Mouse (Mus musculus) megakaryocyte, embryonic 14.5 days (primary cell): ENCODE results near the gene Ntpcr. TPM values are rescaled to one million over a fixed set of nuclear protein-coding genes. Genes with fewer than 3 reads are reported as not detected.

ENCODE experiments used
- H3K27me3 ChIP-seq: replicated peaks from 2 replicates; pipeline ENCODE3; 2012; ENCODE audit warnings: inconsistent platforms
- H3K36me3 ChIP-seq: replicated peaks from 2 replicates; pipeline ENCODE3; 2012; ENCODE audit warnings: low read length, inconsistent platforms, mixed read lengths
- H3K4me1 ChIP-seq: 2 replicates; pipeline ENCODE4 v1.6.1; 2012; ENCODE audit warnings: inconsistent platforms
- H3K4me3 ChIP-seq: replicated peaks from 2 replicates; pipeline ENCODE3; 2012; ENCODE audit warnings: moderate library complexity, mild to moderate bottlenecking, inconsistent platforms
- H3K9me3 ChIP-seq: 2 replicates; pipeline ENCODE4 v1.6.1; 2012; ENCODE audit warnings: inconsistent platforms
- FLI1 ChIP-seq: IDR thresholded peaks from 2 replicates; pipeline ENCODE4 v1.6.1; 2012; ENCODE audit warnings: low read length, inconsistent platforms, mixed read lengths
- GATA1 ChIP-seq: IDR thresholded peaks from 3 replicates; pipeline ENCODE4 v1.6.1; 2012; ENCODE audit warnings: mixed read lengths, low read length, inconsistent platforms, borderline replicate concordance
- polyA plus RNA-seq: library from polyadenylated mRNA; stranded (reverse); fragments of >175 nt; gene quantifications from 2 replicates; pipeline ENCODE4 v1.2.3, GENCODE M21; 2012; ENCODE audit warnings: low replicate concordance; ENCODE audit not compliant: insufficient read depth

Ntpcr gene
- polyA plus RNA-seq, 1 experiment: 15.5 TPM

DNA sequence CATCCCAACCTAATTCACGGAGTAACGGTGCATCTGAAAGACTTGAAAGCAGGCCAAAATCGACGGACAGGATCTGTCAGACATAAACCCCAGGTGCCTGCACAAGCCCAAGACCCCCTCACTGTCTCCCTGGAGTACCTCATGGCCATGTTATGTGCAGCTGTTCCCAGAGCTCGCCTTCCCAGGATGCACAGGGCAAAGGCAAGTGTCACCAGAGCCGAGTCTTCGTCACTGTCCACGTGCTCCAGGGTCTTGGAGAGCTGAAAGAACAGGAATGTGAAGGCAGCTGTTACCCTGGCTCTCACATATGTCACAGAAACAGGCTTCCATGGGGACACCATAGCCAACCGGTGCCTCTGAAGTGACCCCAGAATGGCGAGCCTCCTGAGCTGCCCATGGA, 38.3 kb downstream of the Ntpcr start:
- Histone ChIP-seq H3K27me3 (peaks cover 3% of the 10 kb centered on the region), H3K4me1 (no peaks in the 10 kb centered on the region; the same call in 1 of the 2 replicates), H3K9me3 (peaks cover 65% of the 10 kb centered on the region), H3K36me3 (no peaks in the 10 kb centered on the region), H3K4me3 (peak overlapping the region; percentile 35)
- TF ChIP-seq GATA1 (no peak), FLI1 (no peak)

DNA sequence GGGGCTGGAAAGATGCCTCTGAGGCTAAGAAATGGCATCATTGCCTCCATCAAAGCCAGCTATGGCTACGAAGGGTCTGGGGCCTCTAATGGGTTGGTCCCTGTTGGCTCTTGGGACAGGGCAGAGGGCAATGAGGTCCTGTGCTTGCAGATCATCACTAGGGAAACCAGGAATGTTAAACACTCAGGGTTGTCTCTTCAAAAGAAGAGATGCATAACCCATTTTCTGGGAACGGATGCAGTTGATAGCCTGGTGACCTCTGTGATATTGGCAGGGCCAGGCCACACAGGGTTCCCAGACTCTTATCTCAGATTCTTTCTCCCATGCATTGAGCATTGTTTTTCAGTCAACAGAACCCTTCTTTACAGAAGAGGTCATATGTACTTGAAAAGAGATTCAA, 42.5 kb downstream of the Ntpcr start:
- Histone ChIP-seq H3K27me3 (peaks cover 5% of the 10 kb centered on the region), H3K36me3 (no peaks in the 10 kb centered on the region), H3K4me3 (no peak overlapping the region), H3K9me3 (peaks cover 33% of the 10 kb centered on the region), H3K4me1 (no peaks in the 10 kb centered on the region)
- TF ChIP-seq GATA1 (no peak), FLI1 (no peak)

DNA sequence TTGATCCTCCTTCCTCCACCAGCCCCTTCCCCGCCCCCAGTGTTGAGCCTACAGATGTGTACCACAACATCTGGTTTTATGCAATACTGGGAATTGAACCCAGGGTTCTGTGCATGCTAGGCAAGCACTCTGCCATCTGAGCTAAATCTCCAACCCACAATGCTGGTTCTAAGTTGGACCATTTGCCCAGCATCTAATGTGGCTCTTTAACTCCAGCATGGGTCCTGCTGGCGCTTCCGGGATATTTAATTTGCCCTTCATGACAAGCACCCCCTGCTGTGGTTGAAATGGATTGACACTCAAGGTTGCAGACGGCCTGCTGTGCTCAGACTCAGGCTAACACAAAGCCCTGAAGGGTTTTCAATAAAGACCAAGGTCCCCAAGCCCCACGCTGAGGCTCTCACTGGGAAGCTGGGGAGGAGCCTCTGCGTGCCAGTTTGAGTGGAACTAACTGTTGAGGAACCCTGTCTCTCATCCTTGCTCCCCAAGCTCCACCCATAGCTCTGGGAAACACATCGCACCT, 43.6 kb downstream of the Ntpcr start:
- TF ChIP-seq FLI1 (no peak), GATA1 (no peak)
- Histone ChIP-seq H3K36me3 (no peaks in the 10 kb centered on the region), H3K27me3 (peaks cover 5% of the 10 kb centered on the region), H3K9me3 (peaks cover 27% of the 10 kb centered on the region), H3K4me1 (no peaks in the 10 kb centered on the region; the same call in 1 of the 2 replicates), H3K4me3 (peak overlapping the region; percentile 65)

DNA sequence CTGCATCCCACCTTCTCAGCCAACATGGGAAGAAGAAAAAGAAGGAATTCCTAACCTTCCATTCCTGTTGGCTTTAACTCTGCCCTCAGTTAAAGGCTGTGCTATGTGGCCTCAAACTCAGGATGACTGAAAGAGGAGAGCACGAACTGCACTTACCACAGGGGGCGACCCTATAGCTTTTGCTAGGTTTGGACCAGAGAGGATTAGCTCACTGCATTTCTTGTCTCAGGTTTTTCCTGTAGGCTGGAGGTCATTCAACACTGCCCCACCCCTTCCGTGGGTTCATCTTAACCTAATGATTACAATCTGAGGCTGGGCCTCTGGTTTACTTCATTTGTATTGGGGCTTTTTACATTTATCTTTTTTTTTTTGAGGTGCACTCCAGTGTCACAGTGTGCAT, 45.3 kb downstream of the Ntpcr start:
- no peaks in the 10 kb centered on the region for H3K36me3 ChIP-seq
- H3K4me3 ChIP-seq: no peak overlapping the region
- H3K4me1 ChIP-seq: no peaks in the 10 kb centered on the region; the same call in 1 of the 2 replicates
- H3K27me3 ChIP-seq: peaks cover 5% of the 10 kb centered on the region
- TF ChIP-seq FLI1 (no peak), GATA1 (no peak)
- peaks cover 16% of the 10 kb centered on the region for H3K9me3 ChIP-seq

DNA sequence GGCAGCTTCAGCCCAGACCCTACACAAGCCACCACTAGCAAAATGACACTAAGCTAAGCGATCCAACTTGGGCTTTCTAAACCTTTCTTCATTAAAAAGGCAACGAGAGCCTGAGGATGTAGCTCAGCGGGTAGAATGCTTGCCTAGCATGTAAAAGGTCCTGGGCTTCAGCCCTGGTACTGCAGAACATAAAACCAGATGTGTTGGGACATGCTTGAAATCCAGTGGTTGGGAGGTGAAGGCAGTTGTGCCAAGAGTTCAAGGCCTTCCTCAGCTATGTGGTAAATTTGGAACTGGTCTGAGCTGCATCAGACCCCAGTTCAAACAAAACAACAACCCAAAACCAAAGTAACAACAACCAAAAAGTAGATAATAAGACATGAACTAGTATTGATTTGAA, 46.6 kb downstream of the Ntpcr start:
- H3K4me3 ChIP-seq: no peak overlapping the region
- H3K4me1 ChIP-seq: no peaks in the 10 kb centered on the region; the same call in 1 of the 2 replicates
- peaks cover 19% of the 10 kb centered on the region for H3K9me3 ChIP-seq
- H3K36me3 ChIP-seq: no peaks in the 10 kb centered on the region
- no peak for TF ChIP-seq FLI1
- H3K27me3 ChIP-seq: peaks cover 5% of the 10 kb centered on the region

DNA sequence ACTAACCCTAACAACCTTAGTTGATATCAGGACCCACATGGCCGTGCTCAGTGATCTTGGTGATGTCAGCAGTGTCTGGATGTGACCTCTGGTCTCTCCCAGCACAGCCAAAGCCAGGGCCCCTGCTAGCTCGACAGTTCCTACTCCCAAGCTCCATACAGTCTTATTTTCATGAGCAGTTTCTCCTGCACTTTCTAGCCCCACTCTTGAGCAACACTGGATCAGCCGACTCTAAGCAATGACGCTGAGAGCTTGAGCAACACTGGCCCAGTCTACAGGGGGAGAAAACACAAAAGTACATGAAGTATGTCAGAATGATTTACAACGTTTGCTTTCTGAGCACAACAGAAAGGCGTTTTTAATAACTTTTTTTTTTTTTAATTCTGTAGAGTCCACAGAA, 47.0 kb downstream of the Ntpcr start:
- TF ChIP-seq FLI1 (no peak), GATA1 (no peak)

DNA sequence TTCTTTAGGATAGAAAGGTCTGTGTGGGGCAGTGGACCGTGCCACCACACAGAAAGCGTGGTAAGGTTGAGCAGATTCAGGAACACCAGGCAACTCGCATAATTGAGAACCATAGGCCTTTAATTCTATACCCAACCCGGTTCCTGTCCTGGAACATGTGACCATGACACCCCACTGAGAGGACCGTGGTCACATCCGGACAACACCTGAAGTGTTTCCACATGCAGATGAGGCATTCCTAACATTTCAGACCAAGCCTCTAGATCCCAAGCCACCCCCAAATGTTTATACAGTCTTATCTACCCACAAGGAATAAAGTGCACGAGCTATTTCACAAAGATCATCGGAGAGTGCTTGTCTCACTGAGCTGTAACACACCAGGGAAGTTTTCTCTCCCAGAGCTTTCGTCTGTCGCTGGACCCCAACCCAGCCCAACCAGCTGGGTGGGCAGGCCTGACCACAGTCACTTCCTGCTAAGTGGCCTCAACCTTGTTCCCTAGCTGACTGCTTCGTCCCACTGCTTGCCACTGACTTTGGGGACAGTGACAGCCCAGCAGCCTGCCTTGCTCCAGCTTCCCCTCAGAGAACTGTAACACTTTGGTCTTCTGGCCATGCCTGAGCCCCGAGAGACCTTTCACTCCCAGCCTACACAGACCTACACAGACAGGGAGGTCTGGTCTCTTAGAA, 47.9 kb downstream of the Ntpcr start:
- H3K9me3 ChIP-seq: peaks cover 15% of the 10 kb centered on the region
- H3K4me3 ChIP-seq: no peak overlapping the region

More for the DNA sequence above, 47.0 kb downstream of the Ntpcr start:
- Histone ChIP-seq H3K36me3 (no peaks in the 10 kb centered on the region), H3K4me3 (no peak overlapping the region), H3K9me3 (peaks cover 17% of the 10 kb centered on the region), H3K4me1 (no peaks in the 10 kb centered on the region; the same call in 1 of the 2 replicates), H3K27me3 (peaks cover 5% of the 10 kb centered on the region)

DNA sequence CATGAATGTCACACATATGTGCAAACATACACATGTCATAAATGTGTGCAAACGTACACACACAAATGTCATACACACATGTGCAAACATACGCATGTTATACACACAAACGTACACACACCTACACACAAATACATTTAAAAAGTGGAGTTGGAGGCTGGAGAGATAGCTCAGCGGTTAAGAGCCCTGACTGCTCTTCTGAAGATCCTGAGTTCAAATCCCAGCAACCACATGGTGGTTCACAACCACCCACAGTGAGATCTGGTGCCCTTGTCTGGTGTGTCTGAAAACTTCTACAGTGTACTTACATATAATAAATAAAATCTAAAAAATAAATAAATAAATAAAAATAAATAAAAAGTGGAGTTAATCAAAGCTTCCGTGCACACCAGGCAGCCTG, 49.2 kb downstream of the Ntpcr start:
- Histone ChIP-seq H3K36me3 (no peaks in the 10 kb centered on the region), H3K4me3 (no peak overlapping the region), H3K27me3 (peaks cover 2% of the 10 kb centered on the region), H3K9me3 (peaks cover 11% of the 10 kb centered on the region), H3K4me1 (no peaks in the 10 kb centered on the region; the same call in 1 of the 2 replicates)
- TF ChIP-seq FLI1 (no peak), GATA1 (no peak)

More for the DNA sequence above, 47.9 kb downstream of the Ntpcr start:
- no peaks in the 10 kb centered on the region; the same call in 1 of the 2 replicates for H3K4me1 ChIP-seq
- H3K27me3 ChIP-seq: peaks cover 5% of the 10 kb centered on the region
- H3K36me3 ChIP-seq: no peaks in the 10 kb centered on the region
- TF ChIP-seq GATA1 (no peak), FLI1 (no peak)

DNA sequence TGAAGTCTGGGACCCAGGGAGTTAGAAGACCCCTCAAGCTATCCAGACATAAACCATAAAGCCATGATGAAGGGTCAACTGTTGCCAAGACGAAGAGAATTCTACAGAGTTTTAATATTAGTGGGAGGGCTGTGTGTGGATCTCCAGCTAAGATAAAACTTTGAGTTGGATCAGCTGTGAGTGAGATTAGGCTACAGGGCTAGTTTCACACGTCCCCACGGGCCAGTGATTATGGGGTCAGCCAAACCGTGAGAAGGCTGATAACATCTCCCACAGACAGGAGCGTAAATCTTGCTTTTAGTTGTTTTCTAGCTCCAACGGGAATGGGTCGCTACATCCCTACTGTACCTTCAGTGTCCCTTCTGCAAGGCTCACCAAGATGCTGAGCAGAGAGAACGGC, 49.9 kb downstream of the Ntpcr start:
- Histone ChIP-seq H3K4me3 (no peak overlapping the region), H3K27me3 (peaks cover 2% of the 10 kb centered on the region), H3K9me3 (peaks cover 10% of the 10 kb centered on the region; the same call in 1 of the 2 replicates), H3K4me1 (no peaks in the 10 kb centered on the region; the same call in 1 of the 2 replicates), H3K36me3 (no peaks in the 10 kb centered on the region)
- TF ChIP-seq GATA1 (no peak), FLI1 (no peak)

DNA sequence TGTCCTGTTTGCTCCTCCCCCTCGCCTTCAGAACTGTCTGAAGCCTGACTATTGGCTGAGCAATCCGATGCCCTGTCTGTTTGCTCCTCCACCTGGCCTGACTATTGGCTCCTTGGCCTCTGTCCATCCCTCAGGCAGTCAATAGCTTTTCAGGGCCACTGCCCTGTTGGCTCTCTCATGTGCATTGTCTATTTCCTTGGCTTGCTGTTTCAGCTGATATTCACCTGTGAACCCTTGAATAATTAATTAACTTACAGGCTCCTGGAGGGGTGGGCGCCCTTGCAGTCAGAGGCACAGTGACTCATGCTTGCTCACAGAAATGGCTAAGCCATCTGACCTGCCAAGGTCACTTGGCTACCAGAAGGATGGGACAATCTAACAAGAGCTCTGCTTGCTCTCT, 52.4 kb downstream of the Ntpcr start:
- Histone ChIP-seq H3K36me3 (no peaks in the 10 kb centered on the region), H3K27me3 (no peaks in the 10 kb centered on the region), H3K4me1 (no peaks in the 10 kb centered on the region; the same call in 1 of the 2 replicates), H3K4me3 (no peak overlapping the region), H3K9me3 (peaks cover 10% of the 10 kb centered on the region; the same call in 1 of the 2 replicates)
- no peak for TF ChIP-seq GATA1
- no peak for TF ChIP-seq FLI1

DNA sequence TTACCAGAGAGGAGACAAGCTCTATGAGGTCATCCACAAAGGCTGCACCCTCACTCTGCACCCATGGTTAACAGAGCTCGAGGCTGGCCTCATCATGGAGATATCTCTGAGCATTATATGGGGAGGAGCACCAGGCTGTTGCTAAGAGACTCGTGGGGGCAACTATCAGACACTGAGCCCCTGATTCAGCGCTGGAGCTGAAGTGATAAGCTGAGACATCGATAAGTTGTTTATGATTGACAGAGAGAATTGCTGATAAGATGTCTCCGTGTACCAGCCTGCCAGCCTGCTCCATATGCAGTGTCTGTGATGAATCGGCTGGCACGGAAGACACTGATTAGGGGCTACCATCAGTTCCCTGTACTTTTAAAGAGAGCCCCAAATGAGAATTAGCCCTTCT, 57.1 kb downstream of the Ntpcr start:
- peaks cover 2% of the 10 kb centered on the region for H3K27me3 ChIP-seq
- no peaks in the 10 kb centered on the region for H3K4me1 ChIP-seq
- H3K36me3 ChIP-seq: no peaks in the 10 kb centered on the region
- TF ChIP-seq GATA1 (no peak), FLI1 (no peak)
- H3K9me3 ChIP-seq: peaks cover 18% of the 10 kb centered on the region
- H3K4me3 ChIP-seq: no peak overlapping the region
